Mouse (Mus musculus) thymus, postnatal 10 days (tissue): Measurements from ENCODE around the gene Spc24.
"Not testable (repeated sequence)": the region's sequence is repeated elsewhere in the genome, so short reads cannot be mapped to it uniquely, and the experiment has no call there.

Experiments
- DNase-seq, 2 experiments: peaks; one replicate each; pipeline ENCODE4 v3.0.0; 2021; ENCODE audit warnings: low spot score in 2 of 2

Spc24 gene

DNA sequence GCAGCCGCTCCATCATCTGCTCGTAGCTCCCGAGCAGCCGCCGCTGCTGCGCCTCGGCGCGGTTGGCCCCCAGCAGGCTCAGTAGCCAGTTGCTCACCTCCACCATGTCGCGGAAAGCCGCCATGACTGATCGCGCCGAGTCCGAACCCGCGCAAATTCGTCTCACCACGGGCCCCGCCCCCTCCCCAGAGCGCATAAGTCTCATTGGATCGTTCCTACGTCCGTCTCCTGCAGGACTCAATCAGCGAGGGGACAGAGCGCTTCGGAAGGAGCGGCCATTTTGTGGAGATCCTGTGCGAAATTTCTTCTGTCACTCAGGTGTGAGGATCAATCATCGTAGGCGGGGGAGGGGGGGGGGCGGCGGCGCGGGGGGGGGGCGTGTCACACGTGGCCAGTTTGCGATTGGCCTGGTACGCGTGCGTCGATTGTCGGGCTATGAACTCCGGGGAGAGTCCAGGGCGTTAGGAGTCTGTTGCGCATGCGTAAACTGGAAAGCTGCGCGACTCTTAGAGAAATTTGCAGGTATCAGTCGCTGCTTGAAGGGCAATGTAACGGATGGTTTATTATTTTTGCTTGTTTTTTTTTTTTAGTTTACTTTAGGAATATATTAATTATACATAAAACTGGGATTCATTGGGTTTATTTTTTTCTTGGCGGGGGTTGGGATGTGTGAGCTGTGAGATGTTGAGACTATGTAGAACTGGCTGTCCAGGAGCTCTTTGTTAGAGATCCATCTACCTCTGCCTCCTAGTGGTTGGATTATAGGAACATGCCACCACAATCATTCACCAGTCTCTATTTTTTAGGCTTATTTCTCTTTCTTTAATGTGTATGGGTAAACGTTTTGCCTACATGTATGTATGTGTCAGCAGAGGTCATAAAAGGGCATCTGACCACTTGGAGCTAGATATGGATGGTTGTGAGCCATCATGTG is at the start of gene Spc24:
Spc24 (minus strand) TSS at position 149 of the 934 bp plus-strand sequence.
- DNase-seq = peak; percentile 94 to 96

GRCm38 (mm10) chr9:21808561-21808960 is 48.5 kb upstream of the Spc24 start:
- DNase-seq = no peak

DNA sequence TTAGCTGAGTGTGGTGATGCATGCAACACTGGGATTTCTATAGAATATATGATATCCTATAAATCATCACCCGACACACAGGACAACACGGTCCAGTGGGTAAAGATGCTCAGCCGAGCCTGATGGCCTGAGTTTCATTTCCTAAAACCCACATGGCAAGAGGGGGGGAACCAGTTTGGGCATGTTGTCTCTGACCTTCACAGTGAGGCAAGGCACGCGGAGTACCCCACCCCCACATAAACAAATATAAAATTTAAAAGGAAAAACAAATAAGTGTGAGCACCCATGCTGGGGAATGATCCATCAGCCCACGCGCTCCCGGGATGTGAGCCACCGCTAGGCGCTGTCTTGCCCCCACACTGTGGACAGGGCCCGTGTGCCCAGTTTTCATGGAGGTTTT is 46.9 kb upstream of the Spc24 start:
- DNase-seq = no peak

- DNase-seq = no peak
Measured at GRCm38 (mm10) chr9:21806363-21806762, 46.3 kb upstream of the Spc24 start.

DNA sequence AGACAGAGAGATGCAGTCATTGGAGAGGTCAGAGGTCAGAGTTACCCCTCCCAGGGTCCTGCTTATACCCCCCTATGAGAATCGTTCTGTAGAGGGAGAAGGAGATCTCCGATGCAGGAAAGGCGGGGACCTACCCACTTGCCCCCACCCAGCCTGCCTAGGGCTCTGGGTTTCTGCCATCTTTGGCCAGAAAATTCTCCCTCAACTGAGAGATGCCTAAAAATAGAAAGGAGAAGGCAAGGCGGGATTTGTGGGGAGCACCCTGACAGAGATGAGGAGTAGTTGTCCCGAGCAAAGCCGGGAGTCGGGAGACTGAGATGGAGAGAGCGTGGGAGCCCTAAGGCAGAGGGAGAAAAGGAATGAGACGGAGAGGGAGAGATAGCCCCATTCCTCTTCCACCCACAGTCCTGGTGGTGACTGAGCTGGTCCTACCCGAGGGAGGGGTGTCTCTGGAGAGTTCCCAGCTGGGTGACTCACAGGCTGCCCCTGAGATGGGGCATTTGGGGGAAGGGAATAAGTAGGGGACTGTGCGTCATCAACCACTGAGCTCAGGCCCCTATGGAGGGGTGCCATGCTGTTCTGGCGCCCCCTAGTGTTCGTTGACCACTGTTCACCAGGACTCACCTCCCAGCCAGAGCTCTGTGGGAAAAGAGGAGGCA is 44.0 kb upstream of the Spc24 start:
- peak; percentile 36 to 82 for DNase-seq

DNA sequence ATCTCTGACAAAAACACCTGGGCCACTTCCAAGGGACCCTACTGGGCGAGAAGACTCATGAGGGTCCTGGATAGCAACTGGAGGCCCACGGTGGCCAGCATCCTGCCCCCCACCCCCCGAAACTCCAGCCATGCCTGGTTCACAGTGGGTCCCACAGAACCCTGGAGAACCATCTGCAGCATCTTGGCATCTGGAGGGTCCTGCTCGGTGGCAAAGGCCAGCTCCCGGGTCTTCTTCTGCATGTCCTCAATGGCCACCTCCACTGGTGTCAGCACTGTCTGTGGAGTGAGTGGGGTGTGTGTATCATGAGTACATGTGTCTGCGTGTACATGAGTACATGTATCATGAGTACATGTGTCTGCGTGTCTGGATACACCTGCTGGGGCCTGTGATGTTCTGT is 41.5 kb upstream of the Spc24 start:
- DNase-seq = no peak

GRCm38 (mm10) chr9:21801121-21801520 is 41.0 kb upstream of the Spc24 start:
- no peak for DNase-seq

- no peak for DNase-seq
Measured at GRCm38 (mm10) chr9:21799010-21799350, 38.9 kb upstream of the Spc24 start.

- DNase-seq = peak; percentile 60 to 85
Measured at GRCm38 (mm10) chr9:21798345-21799009, 38.4 kb upstream of the Spc24 start, which contains the start of gene Kank2. Gene Kank2, minus strand, starts transcription at chr9:21798744.

DNA sequence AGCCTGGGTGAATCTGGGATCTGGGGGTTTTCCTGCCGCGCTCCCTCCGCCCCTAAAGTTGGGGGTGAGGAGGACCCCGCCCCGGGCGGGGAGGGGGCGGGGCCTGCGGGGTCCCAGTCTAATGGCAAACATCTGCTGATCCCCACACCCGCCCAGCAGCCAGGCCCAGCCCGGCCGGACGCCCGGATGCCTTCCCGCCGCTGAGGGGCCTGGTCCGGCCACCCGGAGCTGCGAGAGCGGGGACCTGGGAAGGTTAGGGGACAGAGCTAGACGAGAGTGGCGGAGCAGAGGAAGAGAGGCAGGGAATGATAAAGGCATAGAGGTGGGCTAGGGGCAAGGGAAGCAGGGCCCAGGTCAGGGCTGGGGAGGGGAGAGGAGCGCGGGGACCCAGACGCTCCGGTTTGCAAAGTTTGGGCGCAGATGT is 37.8 kb upstream of the Spc24 start:
- DNase-seq = no peak

DNA sequence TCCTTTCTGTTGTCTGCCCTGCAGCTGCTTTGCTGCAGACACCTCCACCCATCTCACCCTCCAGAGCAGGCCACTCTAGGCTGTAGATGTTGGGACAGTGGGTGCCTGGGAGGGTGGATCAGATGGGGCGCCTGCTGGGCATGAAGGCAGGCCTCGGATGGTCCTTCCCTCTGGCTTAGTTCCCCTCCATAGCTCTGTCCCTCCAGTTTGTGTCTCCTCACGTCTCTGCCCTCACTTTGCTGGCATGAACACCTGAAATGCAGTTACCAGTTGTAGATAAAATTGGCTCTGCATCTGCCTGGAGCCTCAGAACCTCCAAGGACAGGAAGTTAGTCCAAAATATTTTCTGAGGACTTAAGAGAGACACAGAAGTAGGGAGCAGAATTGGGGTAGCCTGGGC is 36.8 kb upstream of the Spc24 start:
- DNase-seq = no peak

DNA sequence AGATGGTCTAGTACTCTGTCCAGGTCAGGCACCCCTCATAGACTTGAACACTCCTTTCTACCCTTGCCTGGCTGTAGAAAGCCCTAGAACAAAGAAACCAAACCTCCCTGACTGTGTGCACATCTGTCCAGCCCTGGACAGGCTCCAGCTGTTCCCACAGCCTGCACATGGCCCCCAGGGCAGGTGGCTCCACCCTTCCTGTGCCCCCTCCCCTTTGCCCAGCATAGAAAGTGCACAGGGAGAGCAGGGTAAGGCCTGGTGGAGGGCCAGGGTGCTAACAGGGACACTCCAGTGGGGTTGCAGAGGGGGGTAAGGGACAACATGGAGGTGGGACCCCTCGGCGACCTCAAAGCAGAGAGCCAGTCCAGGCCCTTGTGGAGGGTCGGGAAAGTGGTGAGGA is 36.2 kb upstream of the Spc24 start:
- no peak for DNase-seq

DNA sequence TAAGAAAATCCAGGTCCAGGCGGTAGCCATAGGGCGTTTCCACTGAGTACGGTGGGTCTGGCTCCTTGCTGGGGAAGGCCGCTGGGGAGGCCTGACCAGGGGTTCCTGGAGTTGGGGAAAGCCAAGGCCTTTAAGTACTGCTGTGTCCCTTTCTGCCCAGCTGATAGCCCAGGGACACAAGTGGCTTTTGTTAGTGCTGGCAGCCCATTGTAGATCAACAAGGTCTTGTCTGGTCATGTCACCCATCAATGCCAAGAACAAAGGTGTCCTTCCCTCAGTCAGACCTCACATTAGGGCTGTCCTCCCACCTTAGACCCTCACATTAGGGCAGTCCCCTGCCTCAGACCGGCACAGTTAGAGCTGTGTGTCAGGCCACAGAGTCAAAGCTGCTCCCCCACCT is 35.5 kb upstream of the Spc24 start:
- DNase-seq = no peak

GRCm38 (mm10) chr9:21794925-21795324 is 34.8 kb upstream of the Spc24 start:
- DNase-seq = no peak

GRCm38 (mm10) chr9:21794344-21794834 is 34.3 kb upstream of the Spc24 start:
- DNase-seq = no peak

- DNase-seq = not testable (repeated sequence)
Measured at GRCm38 (mm10) chr9:21793507-21793906, 33.4 kb upstream of the Spc24 start.

DNA sequence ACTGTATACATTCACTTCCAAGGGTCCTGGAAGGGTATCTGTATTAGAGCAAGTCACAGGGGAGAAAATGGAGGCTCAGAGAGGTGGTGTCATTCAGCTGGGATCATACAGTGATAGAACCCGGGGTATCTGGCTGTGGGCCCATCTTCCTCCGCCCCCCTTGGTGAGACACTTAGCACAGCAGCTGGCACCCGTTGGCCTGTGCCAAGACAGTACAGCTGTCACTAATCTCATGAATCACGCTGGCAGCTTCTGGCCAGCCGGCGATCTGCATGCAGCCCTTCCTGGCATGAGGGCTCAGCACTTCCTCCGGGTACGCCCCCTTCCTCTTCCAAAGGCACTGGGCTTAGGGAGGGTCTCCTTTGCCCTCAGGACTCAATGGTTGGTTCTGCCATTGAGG is 32.5 kb upstream of the Spc24 start:
- no peak for DNase-seq

DNA sequence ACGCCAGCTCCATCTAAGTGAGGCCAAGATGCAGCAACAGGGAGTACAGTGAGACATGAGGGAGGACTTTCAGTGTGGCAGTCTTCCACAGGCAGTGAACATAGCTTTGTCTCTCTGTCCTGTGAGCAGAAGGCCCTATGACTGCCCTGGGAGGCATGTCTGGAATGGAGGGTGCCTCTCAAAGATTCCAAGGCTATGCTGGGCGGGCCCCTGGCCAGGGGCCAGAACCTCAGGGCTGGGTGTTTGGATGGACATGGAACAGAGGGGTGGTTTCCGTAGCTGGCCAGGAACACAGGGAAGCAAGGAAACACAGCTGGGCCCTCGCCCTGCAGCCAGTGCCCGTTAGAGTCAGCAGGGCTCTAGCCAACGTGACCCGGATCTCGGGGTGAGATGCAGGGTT is 31.8 kb upstream of the Spc24 start:
- no peak for DNase-seq

DNA sequence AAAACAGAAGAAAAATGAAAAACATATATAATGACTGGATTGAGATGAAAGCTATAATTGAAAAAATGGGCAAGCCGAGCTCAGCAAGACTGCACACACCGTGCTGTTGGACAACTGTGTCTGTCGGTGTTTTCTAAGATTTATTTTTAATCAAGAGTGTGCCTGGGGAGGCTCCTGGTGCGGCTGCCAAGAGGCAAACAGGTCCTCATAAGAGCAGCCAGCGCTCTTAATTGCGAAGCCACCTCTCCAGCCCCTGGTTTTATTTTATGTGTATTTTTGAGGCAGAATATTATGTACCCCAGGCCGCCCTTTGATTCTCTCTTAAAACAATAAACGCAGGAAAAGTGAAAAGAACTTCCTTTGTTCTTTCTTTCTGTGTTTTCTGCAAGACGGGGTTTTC is 28.1 kb upstream of the Spc24 start:
- no peak for DNase-seq

DNA sequence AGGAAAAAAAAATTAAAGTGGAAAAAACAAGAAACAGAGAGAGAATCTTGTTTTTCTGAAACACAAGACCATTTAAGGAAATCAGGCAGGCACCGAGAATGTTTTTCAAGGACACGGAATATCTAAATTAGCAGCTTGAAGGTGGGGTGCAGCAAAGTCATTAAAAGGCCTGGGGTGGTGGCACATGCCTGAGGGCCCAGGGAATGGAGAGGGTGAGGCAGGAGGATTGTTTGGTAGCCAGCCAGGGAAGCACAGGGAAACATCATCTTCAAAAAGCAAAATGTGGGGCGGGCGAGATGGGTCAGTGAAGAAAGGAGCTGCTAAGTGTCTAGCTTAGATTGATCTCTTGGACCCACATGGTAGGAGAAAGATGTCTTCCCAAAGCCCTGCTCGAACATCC is 27.6 kb upstream of the Spc24 start:
- no peak for DNase-seq

DNA sequence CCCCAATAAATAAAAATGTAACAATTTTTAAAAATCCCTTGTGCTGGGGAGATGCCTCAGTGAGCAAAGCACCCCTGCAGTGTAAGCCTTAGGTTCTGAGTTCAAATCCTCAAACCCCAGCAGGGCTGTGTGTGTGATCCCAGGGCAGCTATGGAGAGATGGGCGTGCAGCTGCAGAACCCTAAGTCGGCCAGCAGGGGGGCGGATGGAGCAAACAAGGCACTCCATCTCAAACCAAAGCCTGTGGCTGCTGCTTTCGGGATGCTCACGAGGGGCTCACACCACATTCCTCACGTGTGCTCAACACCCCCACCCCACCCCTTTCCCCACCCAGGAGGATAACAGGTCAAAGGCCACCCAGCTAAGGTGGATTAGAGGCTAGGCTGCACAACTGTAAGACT is 26.8 kb upstream of the Spc24 start:
- peak; percentile 20 to 72 for DNase-seq

- not testable (repeated sequence) for DNase-seq
Measured at GRCm38 (mm10) chr9:21786309-21786708, 26.2 kb upstream of the Spc24 start.
